Mouse (Mus musculus) cerebral cortex, adult 2 months (tissue): ENCODE data around the gene Kif6.

ENCODE experiments used
- WGBS: fragments of 180-500 bp; shearing (Covaris S2); methylation state at CpG from one replicate; pipeline ENCODE4 v1.1.7; 2018; 5-methylcytosine and 5-hydroxymethylcytosine counted together

Gene Kif6

GRCm38 (mm10) chr17:49736364-49736763, 121.4 kb downstream of the Kif6 start:
- 70% methylated on average over 3 of the region's 3 CpGs for WGBS

GRCm38 (mm10) chr17:49737217-49737774, 122.4 kb downstream of the Kif6 start:
- WGBS = 95% methylated on average over 6 of the region's 6 CpGs

- WGBS = 52% methylated on average over 11 of the region's 11 CpGs
Measured at GRCm38 (mm10) chr17:49738351-49738750, 123.4 kb downstream of the Kif6 start.

GRCm38 (mm10) chr17:49739896-49740679, 125.2 kb downstream of the Kif6 start:
- WGBS = 91% methylated on average over 9 of the region's 9 CpGs

- WGBS = 75% methylated on average over 4 of the region's 4 CpGs
Measured at GRCm38 (mm10) chr17:49741172-49741571, 126.2 kb downstream of the Kif6 start.

- 80% methylated on average over 5 of the region's 5 CpGs for WGBS
Measured at GRCm38 (mm10) chr17:49741927-49742326, 127.0 kb downstream of the Kif6 start.

GRCm38 (mm10) chr17:49743580-49744463, 128.9 kb downstream of the Kif6 start:
- WGBS = 76% methylated on average over 14 of the region's 14 CpGs

GRCm38 (mm10) chr17:49750889-49751324, 136.0 kb downstream of the Kif6 start:
- WGBS = 62% methylated on average over 6 of the region's 6 CpGs

GRCm38 (mm10) chr17:49753874-49754273, 138.9 kb downstream of the Kif6 start:
- 87% methylated on average over 7 of the region's 7 CpGs for WGBS

GRCm38 (mm10) chr17:49756862-49757261, 141.9 kb downstream of the Kif6 start:
- 67% methylated on average over 19 of the region's 19 CpGs for WGBS

GRCm38 (mm10) chr17:49759047-49759446, 144.1 kb downstream of the Kif6 start:
- 80% methylated on average over 4 of the region's 4 CpGs for WGBS

- WGBS = 54% methylated on average over 11 of the region's 11 CpGs
Measured at GRCm38 (mm10) chr17:49761260-49761659, 146.3 kb downstream of the Kif6 start.

- WGBS = 72% methylated on average over 8 of the region's 8 CpGs
Measured at GRCm38 (mm10) chr17:49761838-49762237, 146.9 kb downstream of the Kif6 start.

GRCm38 (mm10) chr17:49764963-49765362, 150.0 kb downstream of the Kif6 start:
- WGBS = 84% methylated on average over 6 of the region's 6 CpGs

GRCm38 (mm10) chr17:49767717-49768370, 152.9 kb downstream of the Kif6 start:
- WGBS = 37% methylated on average over 10 of the region's 10 CpGs

GRCm38 (mm10) chr17:49771703-49772315, 156.9 kb downstream of the Kif6 start:
- WGBS = 60% methylated on average over 10 of the region's 10 CpGs

GRCm38 (mm10) chr17:49777115-49777839, 162.3 kb downstream of the Kif6 start:
- WGBS = 85% methylated on average over 13 of the region's 13 CpGs

- WGBS = 90% methylated on average over 4 of the region's 4 CpGs
Measured at GRCm38 (mm10) chr17:49779066-49779465, 164.1 kb downstream of the Kif6 start.

GRCm38 (mm10) chr17:49779576-49779975, 164.6 kb downstream of the Kif6 start:
- WGBS = 80% methylated on average over 3 of the region's 3 CpGs

GRCm38 (mm10) chr17:49785851-49786250, 170.9 kb downstream of the Kif6 start:
- WGBS = 90% methylated on average over 5 of the region's 5 CpGs

GRCm38 (mm10) chr17:49787351-49787750, 172.4 kb downstream of the Kif6 start:
- 86% methylated on average over 9 of the region's 9 CpGs for WGBS
